Mouse (Mus musculus) midbrain, embryonic 11.5 days (tissue): Measurements from ENCODE around the gene Ppp6r3. TPM values are rescaled to one million over a fixed set of nuclear protein-coding genes. Genes with fewer than 3 reads are reported as not detected.
A peak's percentile ranks its signal among the peaks of the same experiment; 100 is the strongest.

Experiments used
- ATAC-seq: fragments of 200-750 bp; cut with Nextera tagmentation; 2 replicates; pipeline ENCODE4 v1.8.0; 2017; ENCODE audit warnings: moderate TSS enrichment, moderate library complexity; ENCODE audit not compliant: low FRiP score
- DNase-seq: peaks from one replicate; pipeline ENCODE4 v3.0.0; 2015; ENCODE audit warnings: low spot score; ENCODE audit errors: missing footprints
- H3K27ac ChIP-seq: fragments of 300-500 bp; sonication (generic); 2 replicates; pipeline ENCODE4 v1.5.1; 2014; ENCODE audit warnings: low read depth, low read length
- H3K27me3 ChIP-seq: fragments of 300-500 bp; sonication (generic); 2 replicates; pipeline ENCODE4 v1.6.1; 2014; ENCODE audit warnings: mild to moderate bottlenecking, low read length, moderate library complexity, mixed read lengths; ENCODE audit not compliant: control insufficient read depth, insufficient read depth
- H3K36me3 ChIP-seq: fragments of 300-500 bp; sonication (generic); 2 replicates; pipeline ENCODE4 v1.6.1; 2014; ENCODE audit warnings: mild to moderate bottlenecking, low read length, moderate library complexity, mixed read lengths; ENCODE audit not compliant: control insufficient read depth, insufficient read depth
- H3K4me1 ChIP-seq: fragments of 300-500 bp; sonication (generic); 2 replicates; pipeline ENCODE4 v1.6.1; 2014; ENCODE audit warnings: low read length; ENCODE audit not compliant: control insufficient read depth, insufficient read depth
- H3K4me2 ChIP-seq: fragments of 300-500 bp; sonication (generic); 2 replicates; pipeline ENCODE4 v1.6.1; 2014; ENCODE audit warnings: mild to moderate bottlenecking, moderate library complexity
- H3K4me3 ChIP-seq: fragments of 300-500 bp; sonication (generic); 2 replicates; pipeline ENCODE4 v1.5.1; 2014; ENCODE audit warnings: low read depth, low read length
- H3K9ac ChIP-seq: fragments of 300-500 bp; sonication (generic); 2 replicates; pipeline ENCODE4 v1.6.1; 2014; ENCODE audit warnings: low read length
- H3K9me3 ChIP-seq: fragments of 300-500 bp; sonication (generic); 2 replicates; pipeline ENCODE4 v1.6.1; 2016; ENCODE audit warnings: low read length; ENCODE audit not compliant: control insufficient read depth
- WGBS: fragments of 180-500 bp; shearing (Covaris S2); extraction: QIAGEN DNeasy Blood & Tissue Kit; methylation state at CpG from one replicate; pipeline ENCODE4 v1.1.7; 2014; 5-methylcytosine and 5-hydroxymethylcytosine counted together
- polyA plus RNA-seq: library from polyadenylated mRNA; unstranded; fragments of >200 nt; fragmentation: Nextera tagmentation; extraction: Ambion mirVana; gene quantifications from 2 replicates; pipeline ENCODE4 v1.2.1, GENCODE M21; 2014

Gene Ppp6r3
- polyA plus RNA-seq, 1 experiment from 2014 or later: 81.8 TPM

- 33% methylated on average over 7 of the region's 7 CpGs for WGBS
- ATAC-seq (no peak), DNase-seq (peak; percentile 90)
- no peaks in the 10 kb centered on the region for H3K9me3 ChIP-seq
- no peaks in the 10 kb centered on the region; the same call in 1 of the 2 replicates for H3K4me1 ChIP-seq
- H3K36me3 ChIP-seq: no peaks in the 10 kb centered on the region
- no peaks in the 10 kb centered on the region for H3K27me3 ChIP-seq
- no peak overlapping the region for H3K27ac ChIP-seq
- H3K4me3 ChIP-seq: no peak overlapping the region
- no peak overlapping the region for H3K9ac ChIP-seq
- H3K4me2 ChIP-seq: no peak overlapping the region
Observed at GRCm38 (mm10) chr19:3581326-3581725, 5.8 kb upstream of the Ppp6r3 start.

- no peak for ATAC-seq
- no peaks in the 10 kb centered on the region for H3K9me3 ChIP-seq
Observed at GRCm38 (mm10) chr19:3577911-3578290, 2.4 kb upstream of the Ppp6r3 start.

GRCm38 (mm10) chr19:3577265-3577910 lies 1.8 kb upstream of the Ppp6r3 start:
- H3K4me3 ChIP-seq: no peak overlapping the region
- no peaks in the 10 kb centered on the region for H3K9me3 ChIP-seq
- peaks cover 15% of the 10 kb centered on the region for H3K4me1 ChIP-seq
- no peak overlapping the region for H3K9ac ChIP-seq
- no peaks in the 10 kb centered on the region for H3K27me3 ChIP-seq
- H3K27ac ChIP-seq: no peak overlapping the region
- no peak for ATAC-seq
- no peak for DNase-seq
- no peak overlapping the region for H3K4me2 ChIP-seq
- H3K36me3 ChIP-seq: no peaks in the 10 kb centered on the region
- WGBS: 93% methylated on average over 4 of the region's 4 CpGs

More at GRCm38 (mm10) chr19:3577911-3578290, 2.4 kb upstream of the Ppp6r3 start:
- no peak for DNase-seq
- H3K27me3 ChIP-seq: no peaks in the 10 kb centered on the region
- no peak overlapping the region for H3K9ac ChIP-seq
- no peaks in the 10 kb centered on the region for H3K36me3 ChIP-seq
- no peak overlapping the region for H3K4me3 ChIP-seq
- no peak overlapping the region for H3K27ac ChIP-seq
- H3K4me1 ChIP-seq: peaks cover 15% of the 10 kb centered on the region
- no peak overlapping the region for H3K4me2 ChIP-seq

- Histone ChIP-seq H3K27ac (peak overlapping the region; percentile 86), H3K27me3 (no peaks in the 10 kb centered on the region), H3K36me3 (no peaks in the 10 kb centered on the region), H3K4me3 (peak overlapping the region; percentile 95; the same call in 1 of the 2 replicates), H3K9ac (peak overlapping the region; percentile 26), H3K4me1 (peaks cover 15% of the 10 kb centered on the region), H3K4me2 (peak overlapping the region; percentile 35), H3K9me3 (no peaks in the 10 kb centered on the region)
- no peak for DNase-seq
- ATAC-seq: peak; percentile 4; the same call in 1 of the 2 replicates
- 74% methylated on average over 5 of the region's 5 CpGs for WGBS
Observed at GRCm38 (mm10) chr19:3576451-3577264, 1.1 kb upstream of the Ppp6r3 start.

GRCm38 (mm10) chr19:3575276-3575631 lies 295 bp downstream of the Ppp6r3 start:
- Histone ChIP-seq H3K36me3 (no peaks in the 10 kb centered on the region), H3K4me3 (peak overlapping the region; percentile 95), H3K27me3 (no peaks in the 10 kb centered on the region), H3K4me1 (peaks cover 15% of the 10 kb centered on the region), H3K4me2 (peak overlapping the region; percentile 91), H3K27ac (peak overlapping the region; percentile 86), H3K9ac (peak overlapping the region; percentile 92), H3K9me3 (no peaks in the 10 kb centered on the region)
- under 1% methylated on average over 39 of the region's 50 CpGs for WGBS
- ATAC-seq: peak; percentile 61
- DNase-seq: no peak

- Histone ChIP-seq H3K9me3 (no peaks in the 10 kb centered on the region), H3K9ac (peak overlapping the region; percentile 92), H3K4me2 (peak overlapping the region; percentile 91), H3K27me3 (no peaks in the 10 kb centered on the region), H3K4me3 (peak overlapping the region; percentile 95), H3K4me1 (peaks cover 15% of the 10 kb centered on the region), H3K27ac (peak overlapping the region; percentile 86; the same call in 1 of the 2 replicates), H3K36me3 (no peaks in the 10 kb centered on the region)
- WGBS: 4% methylated on average over 9 of the region's 9 CpGs
- ATAC-seq (no peak), DNase-seq (peak; percentile 95)
Observed at GRCm38 (mm10) chr19:3574593-3575094, 905 bp downstream of the Ppp6r3 start.

- DNase-seq (no peak), ATAC-seq (no peak)
- Histone ChIP-seq H3K9ac (no peak overlapping the region), H3K4me3 (no peak overlapping the region), H3K9me3 (no peaks in the 10 kb centered on the region), H3K27me3 (no peaks in the 10 kb centered on the region), H3K4me1 (no peaks in the 10 kb centered on the region), H3K4me2 (no peak overlapping the region), H3K27ac (no peak overlapping the region), H3K36me3 (no peaks in the 10 kb centered on the region)
- WGBS: over 99% methylated on average over 3 of the region's 3 CpGs
Observed at GRCm38 (mm10) chr19:3564309-3564708, 11.2 kb downstream of the Ppp6r3 start.

GRCm38 (mm10) chr19:3562752-3563151 lies 12.8 kb downstream of the Ppp6r3 start:
- H3K9ac ChIP-seq: no peak overlapping the region
- ATAC-seq (no peak), DNase-seq (peak; percentile 19)
- H3K4me3 ChIP-seq: no peak overlapping the region
- no peak overlapping the region for H3K27ac ChIP-seq
- no peaks in the 10 kb centered on the region for H3K9me3 ChIP-seq
- H3K36me3 ChIP-seq: no peaks in the 10 kb centered on the region
- no peaks in the 10 kb centered on the region for H3K27me3 ChIP-seq
- H3K4me1 ChIP-seq: no peaks in the 10 kb centered on the region
- H3K4me2 ChIP-seq: no peak overlapping the region
- 97% methylated on average over 6 of the region's 6 CpGs for WGBS

GRCm38 (mm10) chr19:3562298-3562697 lies 13.3 kb downstream of the Ppp6r3 start:
- Histone ChIP-seq H3K36me3 (no peaks in the 10 kb centered on the region), H3K9me3 (no peaks in the 10 kb centered on the region), H3K27ac (no peak overlapping the region), H3K4me1 (no peaks in the 10 kb centered on the region), H3K27me3 (no peaks in the 10 kb centered on the region), H3K4me2 (no peak overlapping the region), H3K4me3 (no peak overlapping the region), H3K9ac (no peak overlapping the region)
- WGBS: 93% methylated on average over 2 of the region's 2 CpGs
- no peak for ATAC-seq
- peak; percentile 45 for DNase-seq
